Mouse (Mus musculus) heart, adult 11 months (tissue): ENCODE data around the gene Entpd8.

Experiments
- DNase-seq: peaks from one replicate; pipeline ENCODE4 v3.0.0; 2022

The Entpd8 gene

DNA sequence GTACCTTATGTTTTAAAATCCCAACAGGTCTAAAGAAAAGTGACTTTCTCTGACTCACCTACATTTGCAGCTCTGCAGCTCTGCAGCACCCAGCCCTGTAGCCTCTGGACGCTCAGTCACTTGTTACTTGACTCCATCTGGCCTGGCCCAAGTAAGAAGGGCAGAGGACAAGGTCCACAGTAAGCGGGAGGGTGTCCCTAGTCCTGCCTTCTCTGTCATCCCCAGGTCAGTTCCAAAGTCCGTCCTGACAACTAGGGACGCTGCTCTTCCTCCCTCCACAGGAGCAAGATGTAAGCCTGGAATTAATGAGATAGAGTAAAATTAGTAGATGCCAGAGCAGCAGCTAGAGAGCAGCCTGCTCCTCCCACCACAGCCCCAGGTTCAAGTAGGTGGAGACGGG lies at the start of gene Entpd8:
Gene Entpd8, plus strand, starts transcription at position 229 of the 400 bp plus-strand sequence.
- DNase-seq = no peak

GRCm38 (mm10) chr2:25034994-25035393 lies 45.1 kb upstream of the Entpd8 start:
- no peak for DNase-seq

DNA sequence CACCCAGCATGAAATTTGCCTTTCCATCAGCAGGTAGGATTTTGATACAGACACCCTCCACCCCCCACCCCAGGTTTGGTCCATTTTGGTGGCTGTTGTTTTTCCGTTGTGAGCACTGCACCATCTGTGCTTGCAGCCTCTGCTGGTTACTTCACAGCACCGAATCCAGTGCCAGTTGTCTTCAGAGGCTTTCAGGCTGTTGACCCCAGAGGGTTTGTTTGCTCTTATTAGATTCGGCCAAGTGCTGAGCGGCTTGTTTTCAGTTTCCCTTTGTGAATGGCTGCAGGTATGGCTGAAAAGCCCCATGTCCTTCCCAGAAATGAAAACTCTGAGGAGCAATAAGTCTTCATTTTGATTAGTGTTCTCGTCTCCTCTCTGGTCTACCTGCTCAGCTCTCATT lies 40.0 kb upstream of the Entpd8 start:
- no peak for DNase-seq

DNA sequence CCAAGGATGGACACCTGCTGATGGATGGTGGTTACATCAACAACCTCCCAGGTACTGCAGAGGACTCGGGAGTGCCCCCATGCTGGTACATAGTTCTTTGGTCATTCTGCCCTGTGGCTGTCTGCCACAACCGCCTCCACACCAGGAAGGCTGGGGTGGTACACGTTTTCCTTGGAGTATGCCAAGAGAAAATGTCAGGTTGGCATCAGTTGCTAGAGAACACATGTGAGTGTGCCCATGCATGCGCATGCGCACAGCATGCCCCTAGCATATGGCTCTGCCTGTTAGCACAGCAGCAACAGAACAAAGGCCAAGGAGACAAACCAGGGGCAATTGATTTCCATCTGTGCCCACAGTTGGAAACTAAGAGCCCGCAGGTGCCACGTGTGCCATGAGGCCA lies 29.2 kb upstream of the Entpd8 start:
- peak; percentile 82 for DNase-seq

DNA sequence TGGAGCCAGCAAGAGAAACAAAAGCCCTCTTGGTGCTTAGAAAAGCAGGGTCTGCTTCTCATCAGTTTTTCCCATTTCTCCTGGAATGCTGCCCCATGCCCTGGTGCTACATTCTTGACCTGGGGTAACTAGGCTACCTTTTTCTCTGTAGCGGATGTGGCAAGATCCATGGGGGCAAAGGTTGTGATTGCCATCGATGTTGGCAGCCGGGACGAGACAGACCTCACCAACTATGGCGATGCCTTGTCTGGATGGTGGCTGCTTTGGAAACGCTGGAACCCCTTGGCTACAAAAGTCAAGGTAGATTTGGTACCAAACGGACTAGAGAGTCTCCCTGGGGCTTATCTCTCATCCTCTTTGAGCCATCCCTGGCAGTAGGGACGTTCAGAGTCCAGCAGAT lies 28.7 kb upstream of the Entpd8 start:
- peak; percentile 89 for DNase-seq

DNA sequence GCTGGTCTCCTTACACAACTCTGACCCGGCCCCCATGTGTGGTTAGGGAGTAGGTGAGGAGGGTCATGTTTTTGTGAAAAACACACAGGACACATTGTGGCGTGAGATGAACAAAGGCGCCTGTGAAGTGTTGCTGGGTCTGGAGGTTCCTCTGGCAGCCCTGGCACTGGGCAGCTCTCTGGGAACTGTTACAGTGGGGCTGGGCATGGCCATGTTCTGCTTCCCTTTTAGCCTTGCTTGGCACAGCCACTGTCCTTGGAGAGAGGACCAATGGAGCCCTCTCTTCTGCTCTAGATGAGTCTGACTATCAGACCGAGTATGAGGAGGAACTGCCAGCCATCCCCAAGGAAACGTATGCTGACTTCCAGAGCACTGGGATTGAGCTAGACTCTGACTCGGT lies 27.0 kb upstream of the Entpd8 start:
- peak; percentile 93 for DNase-seq

DNA sequence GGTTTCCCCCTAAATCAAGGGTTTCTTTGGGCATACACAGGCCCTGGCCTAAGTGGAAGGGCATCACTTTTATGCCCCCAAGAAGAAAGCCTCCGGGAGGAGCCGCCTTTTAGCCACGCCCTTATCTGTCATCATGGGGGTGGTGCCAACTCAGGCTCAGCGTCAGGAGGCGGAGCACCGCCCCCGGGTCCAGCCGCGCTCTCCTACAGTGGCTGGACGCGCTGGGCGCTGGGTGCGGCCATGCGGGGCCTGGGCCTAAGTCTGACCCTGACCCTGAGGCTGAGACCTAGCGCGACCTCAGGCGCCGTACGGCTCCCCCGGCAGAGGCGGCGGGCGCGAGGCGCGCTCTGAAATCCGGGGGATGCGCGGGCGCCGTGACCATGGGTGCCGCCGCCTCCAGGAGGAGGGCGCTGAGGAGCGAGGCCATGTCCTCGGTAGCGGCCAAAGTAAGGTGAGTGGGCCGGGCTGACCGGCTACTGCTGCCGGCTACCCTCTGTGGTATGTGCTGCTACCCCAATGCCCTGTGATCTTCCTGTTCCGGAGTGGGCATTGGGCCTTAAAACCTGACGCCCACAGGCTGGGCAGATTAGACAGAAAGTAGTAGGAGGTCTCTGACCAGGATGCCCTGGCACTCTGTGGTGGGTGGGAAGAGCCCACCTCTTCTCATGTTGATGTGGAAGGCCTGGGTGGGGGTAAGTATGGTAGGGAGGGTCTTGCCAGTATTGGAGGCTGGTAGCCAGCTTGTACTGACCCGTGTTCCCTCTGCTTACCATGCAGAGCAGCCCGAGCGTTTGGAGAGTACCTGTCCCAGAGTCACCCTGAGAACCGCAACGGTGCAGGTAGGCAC lies 25.7 kb upstream of the Entpd8 start, which contains the start of gene Nsmf:
Gene Nsmf, plus strand, starts transcription at position 135 of the 847 bp plus-strand sequence.
- DNase-seq = peak; percentile 99

DNA sequence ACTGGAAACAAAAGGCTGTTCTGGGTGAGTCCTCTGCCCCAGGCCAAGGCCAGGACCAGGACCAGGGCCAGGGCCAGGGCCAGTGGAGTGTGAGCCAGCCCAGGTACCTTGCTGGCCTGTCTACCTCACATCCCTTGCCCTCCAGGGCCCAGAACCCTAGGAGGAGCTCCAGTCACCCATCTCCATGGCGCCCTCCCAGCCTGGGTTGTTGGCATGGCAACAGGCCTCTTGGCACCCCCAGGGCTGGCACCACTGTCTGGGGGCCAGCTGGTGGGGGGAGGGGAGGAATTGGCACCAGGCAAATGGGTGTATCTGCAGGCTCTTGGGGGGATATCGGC lies 25.1 kb upstream of the Entpd8 start:
- no peak for DNase-seq

DNA sequence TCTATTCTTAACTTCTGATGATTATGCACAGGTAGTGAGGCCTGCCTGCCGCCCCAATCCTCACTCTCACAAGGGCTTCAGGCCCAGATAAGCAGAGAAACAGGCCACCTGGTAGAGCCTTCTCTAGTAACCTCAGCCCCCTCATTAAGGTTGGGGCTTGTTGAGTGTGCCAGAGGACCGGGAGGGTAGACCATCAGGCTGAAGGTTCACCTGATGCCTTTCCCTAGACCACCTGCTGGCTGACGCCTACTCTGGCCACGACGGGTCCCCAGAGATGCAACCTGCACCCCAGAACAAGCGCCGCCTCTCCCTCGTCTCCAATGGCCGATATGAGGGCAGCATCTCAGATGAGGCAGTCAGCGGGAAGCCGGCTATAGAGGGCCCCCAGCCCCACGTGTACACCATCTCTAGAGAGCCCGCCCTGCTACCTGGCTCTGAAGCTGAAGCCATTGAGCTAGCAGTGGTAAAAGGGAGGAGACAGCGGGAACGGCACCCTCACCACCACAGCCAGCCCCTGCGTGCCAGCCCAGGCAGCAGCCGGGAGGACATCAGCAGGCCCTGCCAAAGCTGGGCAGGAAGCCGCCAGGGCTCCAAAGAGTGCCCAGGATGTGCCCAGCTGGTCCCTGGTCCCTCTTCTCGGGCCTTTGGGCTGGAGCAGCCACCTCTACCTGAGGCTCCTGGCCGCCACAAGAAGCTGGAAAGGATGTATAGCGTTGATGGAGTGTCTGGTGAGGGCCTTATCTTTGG lies 24.5 kb upstream of the Entpd8 start:
- peak; percentile 91 for DNase-seq

- DNase-seq = no peak
These were observed 21.2 kb upstream of the Entpd8 start for GRCm38 (mm10) chr2:25058926-25059325.

GRCm38 (mm10) chr2:25063523-25063922 lies 16.6 kb upstream of the Entpd8 start:
- no peak for DNase-seq

GRCm38 (mm10) chr2:25064285-25064684 lies 15.8 kb upstream of the Entpd8 start:
- no peak for DNase-seq

DNA sequence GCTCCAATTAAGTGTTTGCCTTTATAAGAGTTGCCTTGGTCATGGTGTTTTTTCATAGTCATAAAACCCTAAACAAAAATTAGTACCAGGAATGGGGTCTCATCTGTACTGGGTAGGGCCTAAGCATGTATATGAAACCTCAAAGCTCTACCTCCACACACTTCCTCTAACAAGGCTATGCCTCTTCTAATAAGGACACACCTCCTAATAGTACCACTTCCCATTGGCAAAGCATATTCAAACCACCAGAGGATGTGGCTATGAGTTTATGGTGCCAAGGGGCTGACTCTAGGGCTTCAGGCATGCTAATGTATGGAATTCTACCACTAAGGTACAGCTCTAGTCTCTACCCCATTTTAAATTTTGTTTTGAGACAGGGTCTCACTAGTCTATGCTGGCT lies 14.6 kb upstream of the Entpd8 start:
- DNase-seq = no peak

GRCm38 (mm10) chr2:25066552-25066951 lies 13.6 kb upstream of the Entpd8 start:
- no peak for DNase-seq

DNA sequence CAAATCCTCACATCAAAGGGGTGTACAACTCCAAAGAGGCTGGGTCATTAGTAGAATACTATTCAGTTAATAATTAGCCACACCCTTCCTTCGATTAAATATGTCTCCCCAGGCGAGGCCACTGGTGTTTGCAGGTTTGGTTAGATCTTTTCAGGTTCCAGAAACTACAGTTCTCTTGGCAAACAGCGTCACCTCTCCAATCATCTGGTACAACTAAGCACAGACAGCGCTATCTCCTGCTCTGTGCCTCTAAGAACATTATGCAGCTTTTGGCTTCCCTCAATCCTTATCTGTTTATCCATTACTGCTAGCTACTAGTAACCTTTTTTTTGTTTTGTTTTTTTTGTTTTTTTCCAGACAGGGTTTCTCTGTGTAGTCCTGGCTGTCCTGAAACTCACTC lies 10.6 kb upstream of the Entpd8 start:
- no peak for DNase-seq

GRCm38 (mm10) chr2:25072398-25072797 lies 7.7 kb upstream of the Entpd8 start:
- no peak for DNase-seq

GRCm38 (mm10) chr2:25075506-25075905 lies 4.6 kb upstream of the Entpd8 start:
- peak; percentile 91 for DNase-seq

DNA sequence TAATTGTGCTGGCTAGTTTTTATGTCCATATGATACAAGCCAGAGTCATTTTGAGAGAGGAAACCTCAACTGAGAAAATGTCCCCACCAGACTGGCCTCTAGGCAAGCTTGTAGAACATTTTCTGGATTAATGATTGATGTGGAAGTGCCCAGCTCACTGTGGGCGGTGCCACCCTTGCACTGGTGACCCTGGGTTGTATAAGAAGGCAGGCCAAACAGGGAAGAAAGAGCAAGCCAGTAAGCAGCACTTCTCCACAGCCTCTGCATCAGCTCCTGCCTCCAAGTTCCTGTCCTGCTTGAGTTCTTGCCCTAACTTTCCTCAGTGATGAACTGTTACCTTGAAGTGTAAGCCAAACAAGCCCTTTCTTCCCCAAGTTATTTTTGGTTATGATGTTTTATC lies 1.1 kb upstream of the Entpd8 start:
- no peak for DNase-seq

DNA sequence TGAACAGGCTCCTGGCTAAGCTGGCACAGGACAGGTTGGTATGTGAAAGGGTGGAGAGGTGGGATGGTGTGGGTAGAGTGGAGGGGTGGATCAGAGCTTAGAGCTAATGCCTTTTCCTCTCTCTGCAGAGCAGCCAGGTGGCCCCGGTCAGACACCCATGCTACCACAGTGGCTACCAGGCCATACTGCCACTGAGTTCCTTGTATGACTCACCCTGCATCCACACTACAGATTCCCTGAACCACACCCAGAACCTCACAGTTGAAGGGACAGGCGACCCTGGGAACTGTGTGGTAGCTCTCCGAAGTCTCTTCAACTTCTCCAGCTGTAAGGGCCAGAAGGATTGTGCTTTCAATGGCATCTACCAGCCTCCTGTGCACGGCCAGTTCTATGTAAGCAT lies 3.6 kb downstream of the Entpd8 start:
- DNase-seq = no peak

GRCm38 (mm10) chr2:25085571-25085970 lies 5.5 kb downstream of the Entpd8 start:
- DNase-seq = no peak

- no peak for DNase-seq
These were observed 7.7 kb downstream of the Entpd8 start for GRCm38 (mm10) chr2:25087842-25088241.

- no peak for DNase-seq
These were observed 8.5 kb downstream of the Entpd8 start for GRCm38 (mm10) chr2:25088636-25089035.

- DNase-seq = no peak
These were observed 14.6 kb downstream of the Entpd8 start for GRCm38 (mm10) chr2:25094785-25095108.

GRCm38 (mm10) chr2:25095109-25095850 lies 15.2 kb downstream of the Entpd8 start, which contains the start of gene Noxa1:
Gene Noxa1, minus strand, starts transcription at chr2:25095149.
- DNase-seq = no peak
